Mouse (Mus musculus): Measurements from ENCODE around the gene Anxa11. TPM values are rescaled to one million over a fixed set of nuclear protein-coding genes. Genes with fewer than 3 reads are reported as not detected.

The Anxa11 gene
- polyA plus RNA-seq, 1 experiment from 2014 or later: 44.6 TPM

- Histone ChIP-seq H3K9me3 (no peaks in the 10 kb centered on the region), H3K4me3 (replicated peaks) (no peak overlapping the region), H3K9ac (no peak overlapping the region), H3K4me2 (peak overlapping the region; percentile 21; the same call in 1 of the 2 replicates), H3K27ac (peak overlapping the region; percentile 31; the same call in 1 of the 2 replicates), H3K27me3 (replicated peaks) (no peaks in the 10 kb centered on the region), H3K36me3 (no peaks in the 10 kb centered on the region), H3K4me1 (peaks cover 23% of the 10 kb centered on the region)
- ATAC-seq (ENCODE audit: insufficient read depth, low FRiP score, low read depth): no peak
- WGBS: 35% methylated on average over 8 of the region's 8 CpGs
Observed at GRCm38 (mm10) chr14:25855241-25855885, 13.4 kb downstream of the Anxa11 start.

GRCm38 (mm10) chr14:25857168-25857621 lies 15.2 kb downstream of the Anxa11 start:
- Histone ChIP-seq H3K4me2 (peak overlapping the region; percentile 5; the same call in 1 of the 2 replicates), H3K9me3 (no peaks in the 10 kb centered on the region), H3K4me1 (peaks cover 23% of the 10 kb centered on the region), H3K4me3 (replicated peaks) (no peak overlapping the region), H3K27me3 (replicated peaks) (no peaks in the 10 kb centered on the region), H3K36me3 (no peaks in the 10 kb centered on the region), H3K9ac (no peak overlapping the region), H3K27ac (peak overlapping the region; percentile 42)
- ATAC-seq (ENCODE audit: insufficient read depth, low FRiP score, low read depth): peak; percentile 77
- 51% methylated on average over 3 of the region's 3 CpGs for WGBS

GRCm38 (mm10) chr14:25857940-25858339 lies 16.0 kb downstream of the Anxa11 start:
- WGBS: 73% methylated on average over 8 of the region's 8 CpGs
- ATAC-seq (ENCODE audit: insufficient read depth, low FRiP score, low read depth): no peak
- Histone ChIP-seq H3K36me3 (no peaks in the 10 kb centered on the region), H3K4me1 (peaks cover 23% of the 10 kb centered on the region), H3K4me2 (no peak overlapping the region), H3K27ac (peak overlapping the region; percentile 19; the same call in 1 of the 2 replicates), H3K4me3 (replicated peaks) (no peak overlapping the region), H3K9me3 (no peaks in the 10 kb centered on the region), H3K27me3 (replicated peaks) (no peaks in the 10 kb centered on the region), H3K9ac (no peak overlapping the region)

- H3K27me3 ChIP-seq (replicated peaks): no peaks in the 10 kb centered on the region
- H3K9me3 ChIP-seq: no peaks in the 10 kb centered on the region
- ATAC-seq (ENCODE audit: insufficient read depth, low FRiP score, low read depth): no peak
- H3K4me1 ChIP-seq: peaks cover 9% of the 10 kb centered on the region
- 82% methylated on average over 13 of the region's 13 CpGs for WGBS
- H3K36me3 ChIP-seq: no peaks in the 10 kb centered on the region
- no peak overlapping the region for H3K4me2 ChIP-seq
- no peak overlapping the region for H3K9ac ChIP-seq
- H3K27ac ChIP-seq: no peak overlapping the region
- no peak overlapping the region for H3K4me3 ChIP-seq (replicated peaks)
Observed at GRCm38 (mm10) chr14:25861771-25862530, 20.0 kb downstream of the Anxa11 start.

- no peak overlapping the region for H3K4me2 ChIP-seq
- no peak overlapping the region for H3K27ac ChIP-seq
- no peaks in the 10 kb centered on the region for H3K9me3 ChIP-seq
- no peaks in the 10 kb centered on the region for H3K27me3 ChIP-seq (replicated peaks)
- no peak overlapping the region for H3K4me3 ChIP-seq (replicated peaks)
- no peaks in the 10 kb centered on the region for H3K36me3 ChIP-seq
- H3K9ac ChIP-seq: no peak overlapping the region
- H3K4me1 ChIP-seq: peaks cover 9% of the 10 kb centered on the region
- WGBS: 61% methylated on average over 2 of the region's 2 CpGs
- no peak for ATAC-seq (ENCODE audit: insufficient read depth, low FRiP score, low read depth)
Observed at GRCm38 (mm10) chr14:25863721-25864120, 21.8 kb downstream of the Anxa11 start.

GRCm38 (mm10) chr14:25865251-25865650 lies 23.3 kb downstream of the Anxa11 start:
- no peak overlapping the region; the same call in 1 of the 2 replicates for H3K27ac ChIP-seq
- H3K27me3 ChIP-seq (replicated peaks): no peaks in the 10 kb centered on the region
- no peak overlapping the region for H3K4me3 ChIP-seq (replicated peaks)
- WGBS: 62% methylated on average over 5 of the region's 5 CpGs
- H3K4me1 ChIP-seq: peaks cover 14% of the 10 kb centered on the region
- ATAC-seq (ENCODE audit: insufficient read depth, low FRiP score, low read depth): no peak
- no peak overlapping the region for H3K9ac ChIP-seq
- no peaks in the 10 kb centered on the region for H3K36me3 ChIP-seq
- H3K4me2 ChIP-seq: no peak overlapping the region
- no peaks in the 10 kb centered on the region for H3K9me3 ChIP-seq

- H3K4me3 ChIP-seq (replicated peaks): no peak overlapping the region
- 79% methylated on average over 6 of the region's 6 CpGs for WGBS
- H3K9ac ChIP-seq: no peak overlapping the region
- no peaks in the 10 kb centered on the region for H3K36me3 ChIP-seq
- peaks cover 14% of the 10 kb centered on the region for H3K4me1 ChIP-seq
- no peak for ATAC-seq (ENCODE audit: insufficient read depth, low FRiP score, low read depth)
- no peak overlapping the region for H3K27ac ChIP-seq
- H3K9me3 ChIP-seq: no peaks in the 10 kb centered on the region
- no peak overlapping the region for H3K4me2 ChIP-seq
- H3K27me3 ChIP-seq (replicated peaks): no peaks in the 10 kb centered on the region
Observed at GRCm38 (mm10) chr14:25866384-25866783, 24.4 kb downstream of the Anxa11 start.

- ATAC-seq (ENCODE audit: insufficient read depth, low FRiP score, low read depth): no peak
- Histone ChIP-seq H3K4me1 (peaks cover 14% of the 10 kb centered on the region), H3K36me3 (no peaks in the 10 kb centered on the region), H3K4me3 (replicated peaks) (no peak overlapping the region), H3K9ac (no peak overlapping the region), H3K27ac (no peak overlapping the region), H3K4me2 (no peak overlapping the region), H3K27me3 (replicated peaks) (no peaks in the 10 kb centered on the region), H3K9me3 (no peaks in the 10 kb centered on the region)
- WGBS: 59% methylated on average over 11 of the region's 11 CpGs
Observed at GRCm38 (mm10) chr14:25866832-25867231, 24.9 kb downstream of the Anxa11 start.

- no peak overlapping the region for H3K9ac ChIP-seq
- H3K4me3 ChIP-seq (replicated peaks): no peak overlapping the region
- no peaks in the 10 kb centered on the region for H3K36me3 ChIP-seq
- H3K27me3 ChIP-seq (replicated peaks): no peaks in the 10 kb centered on the region
- no peak overlapping the region for H3K4me2 ChIP-seq
- 57% methylated on average over 6 of the region's 6 CpGs for WGBS
- no peak for ATAC-seq (ENCODE audit: insufficient read depth, low FRiP score, low read depth)
- no peaks in the 10 kb centered on the region for H3K9me3 ChIP-seq
- peaks cover 22% of the 10 kb centered on the region for H3K4me1 ChIP-seq
- no peak overlapping the region for H3K27ac ChIP-seq
Observed at GRCm38 (mm10) chr14:25867834-25868233, 25.9 kb downstream of the Anxa11 start.

- H3K9ac ChIP-seq: no peak overlapping the region
- no peak for ATAC-seq (ENCODE audit: insufficient read depth, low FRiP score, low read depth)
Observed at GRCm38 (mm10) chr14:25868706-25869105, 26.8 kb downstream of the Anxa11 start.

GRCm38 (mm10) chr14:25869135-25869878 lies 27.4 kb downstream of the Anxa11 start:
- no peaks in the 10 kb centered on the region for H3K9me3 ChIP-seq
- H3K4me1 ChIP-seq: peaks cover 25% of the 10 kb centered on the region
- H3K36me3 ChIP-seq: peaks cover 4% of the 10 kb centered on the region; the same call in 1 of the 2 replicates
- H3K27me3 ChIP-seq (replicated peaks): no peaks in the 10 kb centered on the region
- ATAC-seq (ENCODE audit: insufficient read depth, low FRiP score, low read depth): no peak
- H3K4me2 ChIP-seq: no peak overlapping the region
- no peak overlapping the region for H3K27ac ChIP-seq
- WGBS: 57% methylated on average over 9 of the region's 9 CpGs
- H3K9ac ChIP-seq: no peak overlapping the region
- no peak overlapping the region for H3K4me3 ChIP-seq (replicated peaks)

More at GRCm38 (mm10) chr14:25868706-25869105, 26.8 kb downstream of the Anxa11 start:
- 81% methylated on average over 3 of the region's 4 CpGs for WGBS
- Histone ChIP-seq H3K9me3 (no peaks in the 10 kb centered on the region), H3K4me2 (no peak overlapping the region), H3K36me3 (no peaks in the 10 kb centered on the region), H3K27me3 (replicated peaks) (no peaks in the 10 kb centered on the region), H3K27ac (no peak overlapping the region), H3K4me1 (peaks cover 25% of the 10 kb centered on the region), H3K4me3 (replicated peaks) (no peak overlapping the region)

Data from stomach, embryonic 15.5 days (tissue).